Mouse (Mus musculus): ENCODE measurements around the gene Nr6a1.

DNA sequence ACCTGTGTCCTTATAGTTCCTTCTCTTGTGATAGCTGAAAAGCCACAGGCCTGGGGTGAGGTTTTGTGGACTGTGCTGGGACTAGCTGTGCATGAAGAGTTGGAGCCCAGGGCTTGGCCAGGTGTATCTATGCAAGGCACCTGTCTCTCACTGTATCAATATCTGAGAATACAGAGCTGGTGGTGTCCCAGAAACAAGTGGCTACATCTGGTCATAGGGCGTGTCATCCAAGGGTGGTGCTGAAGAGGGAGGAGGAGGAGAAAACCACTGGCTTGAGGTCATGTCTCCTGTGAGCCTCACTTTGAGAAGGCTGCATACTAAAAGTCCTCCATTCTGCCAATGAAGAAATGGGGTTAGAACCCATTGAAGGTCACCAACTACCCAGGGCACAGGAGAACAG lies 10.5 kb upstream of the Nr6a1 start:
- no peak for TF ChIP-seq CHD2 (IDR thresholded peaks at IDR 0.05; ENCODE audit: low read depth, low read length)
- no peak for TF ChIP-seq ZNF384 (IDR thresholded peaks at IDR 0.05; ENCODE audit: low read depth, low read length)
- no peak for TF ChIP-seq MAFK (IDR thresholded peaks at IDR 0.05; ENCODE audit: insufficient read depth, low read depth, low read length)
- no peak for TF ChIP-seq HCFC1 (IDR thresholded peaks at IDR 0.05; ENCODE audit: borderline replicate concordance, insufficient read depth, low read length)

All from ES-E14 (cell line).